Mouse (Mus musculus): ENCODE data around the gene Cpne8.

- no peak for TF ChIP-seq POLR2A (IDR thresholded peaks at IDR 0.05; ENCODE audit: low read depth, low read length)
- TF ChIP-seq CTCF (conservative IDR thresholded peaks at IDR 0.05; ENCODE audit: insufficient read depth, insufficient read length, low read depth, low read length) = no peak
Measured at GRCm38 (mm10) chr15:90678488-90678887, 744 bp downstream of the Cpne8 start.
